Mouse (Mus musculus): ENCODE measurements around the gene Gm7358.
"Not testable (repeated sequence)": the region's sequence is repeated elsewhere in the genome, so short reads cannot be mapped to it uniquely, and the experiment has no call there.

The Gm7358 gene

DNA sequence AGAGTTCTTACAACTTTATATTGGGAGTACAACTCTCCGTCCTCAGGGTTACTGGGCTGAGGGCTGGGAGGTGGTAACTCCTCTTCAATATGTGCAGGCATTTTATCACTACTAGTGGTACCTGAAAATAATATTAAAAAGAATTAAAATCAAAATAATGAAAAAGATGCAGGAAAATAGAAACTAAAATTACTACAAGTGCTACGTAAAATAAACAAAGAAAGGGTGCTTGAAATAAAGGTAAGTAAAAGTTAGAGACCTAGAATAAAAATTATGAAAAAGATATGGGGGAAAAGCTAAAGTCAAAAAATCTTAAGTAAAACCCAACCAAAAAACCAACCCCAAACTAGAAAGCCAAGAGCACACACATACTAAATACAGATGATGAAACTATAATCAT lies at the start of gene Gm7358:
Gene Gm7358, minus strand, starts transcription at position 101 of the 400 bp plus-strand sequence.
- in situ Hi-C loops (cut with MboI; ENCODE audit: unreplicated experiment in 2 of 2): not testable (repeated sequence)

DNA sequence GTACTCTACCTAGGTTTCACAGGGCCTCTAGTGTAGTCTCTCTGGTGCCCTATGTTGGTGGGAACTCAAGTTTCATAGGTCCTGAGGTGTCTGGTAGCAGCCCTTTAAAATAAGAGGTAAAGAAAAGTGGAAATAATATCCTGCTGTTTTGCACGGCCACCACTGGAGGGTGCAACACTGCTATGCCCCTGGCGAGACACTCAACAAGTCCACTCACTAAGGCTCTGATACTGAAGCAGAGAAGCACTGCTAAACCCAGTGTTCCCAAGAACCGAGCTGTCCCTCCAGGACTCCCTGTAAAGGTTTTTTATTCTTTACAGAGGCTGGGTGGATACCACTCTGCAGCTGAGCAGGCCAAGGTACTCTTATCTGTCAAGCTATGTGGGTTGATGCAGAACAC lies 43.7 kb upstream of the Gm7358 start:
- in situ Hi-C loops (cut with MboI; ENCODE audit: unreplicated experiment in 2 of 2): not testable (repeated sequence)

DNA sequence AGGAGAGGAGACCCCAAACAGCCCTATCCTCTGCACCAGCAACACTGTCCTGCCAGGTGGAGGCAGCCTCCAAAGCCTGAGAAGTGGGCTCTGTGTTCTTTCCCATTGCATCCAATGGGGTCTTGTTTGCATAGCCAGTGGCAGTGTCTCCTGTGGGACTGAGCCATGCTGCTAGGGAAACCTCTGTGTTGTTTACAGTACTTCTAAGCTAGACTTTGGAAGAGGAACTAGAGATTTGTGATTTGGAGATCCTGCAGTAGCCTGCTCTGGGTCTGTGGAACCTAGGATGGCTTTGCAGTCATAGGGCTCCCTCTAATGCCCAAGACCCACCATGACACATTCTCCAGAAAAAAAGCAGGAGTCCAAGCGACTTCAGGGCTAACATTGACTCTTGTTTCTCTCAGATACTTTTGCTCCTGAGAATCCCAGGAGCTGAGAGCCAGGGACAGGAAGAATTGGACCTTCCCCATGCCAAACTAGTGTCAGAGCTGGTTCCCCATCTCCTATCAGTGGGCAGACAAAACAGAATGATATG lies 42.2 kb upstream of the Gm7358 start:
- in situ Hi-C loops (cut with MboI; ENCODE audit: unreplicated experiment in 2 of 2): not testable (repeated sequence)

DNA sequence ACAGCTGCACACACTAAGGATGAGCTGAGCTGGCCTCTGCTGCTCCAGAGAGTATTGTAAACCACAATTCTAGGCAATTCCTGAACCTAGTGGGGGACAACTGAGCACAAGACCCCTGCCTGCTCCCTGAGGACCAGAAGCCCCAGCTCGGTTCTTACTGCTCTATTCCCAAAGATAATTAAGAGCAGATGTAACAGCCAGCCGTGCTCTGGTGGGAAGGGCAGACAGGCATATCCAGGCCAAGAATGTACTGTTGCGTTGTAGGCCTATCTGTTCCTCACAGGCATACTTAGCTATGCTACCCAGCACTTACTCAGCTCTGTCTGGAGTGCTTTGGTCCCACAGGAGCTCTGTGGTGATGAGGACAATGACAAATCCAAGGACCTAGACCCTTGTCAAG lies 40.6 kb upstream of the Gm7358 start:
- in situ Hi-C loops (cut with MboI; ENCODE audit: unreplicated experiment in 2 of 2): not testable (repeated sequence)

DNA sequence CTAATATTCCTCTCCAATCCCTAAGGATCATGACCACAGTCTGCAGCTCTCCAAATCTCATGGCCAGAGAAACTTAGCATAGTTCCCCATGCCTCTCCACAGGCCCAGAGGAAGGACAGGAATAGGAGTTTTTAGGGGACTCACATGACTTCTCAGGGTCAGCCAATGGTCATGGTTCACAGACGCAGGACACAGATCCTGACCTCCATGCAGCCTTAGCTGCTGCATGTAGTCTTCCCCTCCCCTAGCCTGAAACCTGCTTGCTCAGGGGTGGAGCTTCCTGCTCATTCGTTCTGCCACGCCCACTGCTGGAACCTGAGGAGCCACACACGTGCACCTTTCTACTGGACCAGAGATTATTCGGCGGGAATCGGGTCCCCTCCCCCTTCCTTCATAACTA lies 34.8 kb upstream of the Gm7358 start:
- in situ Hi-C loops (cut with MboI; ENCODE audit: unreplicated experiment in 2 of 2): not testable (repeated sequence)

DNA sequence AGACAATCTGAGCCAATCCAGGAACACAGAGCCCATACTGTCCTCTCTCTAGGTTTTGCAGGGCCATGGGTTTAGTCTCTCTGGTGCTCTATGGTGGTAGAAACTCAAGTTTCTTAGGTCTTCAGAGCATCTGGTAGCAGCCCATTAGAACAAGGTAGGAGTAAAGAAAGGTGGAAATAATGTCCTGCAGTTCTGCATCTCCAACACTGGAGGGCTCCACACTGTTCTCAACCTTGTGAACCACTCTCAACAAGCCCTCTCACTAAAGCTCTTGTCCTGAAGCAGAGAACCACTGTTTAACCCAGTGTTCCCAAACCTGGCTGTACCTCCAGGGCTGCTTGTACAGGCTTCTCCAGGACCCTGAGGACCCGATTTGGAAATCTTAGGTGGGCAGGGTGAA lies 27.3 kb upstream of the Gm7358 start:
- in situ Hi-C loops (cut with MboI; ENCODE audit: unreplicated experiment in 2 of 2): not testable (repeated sequence)

DNA sequence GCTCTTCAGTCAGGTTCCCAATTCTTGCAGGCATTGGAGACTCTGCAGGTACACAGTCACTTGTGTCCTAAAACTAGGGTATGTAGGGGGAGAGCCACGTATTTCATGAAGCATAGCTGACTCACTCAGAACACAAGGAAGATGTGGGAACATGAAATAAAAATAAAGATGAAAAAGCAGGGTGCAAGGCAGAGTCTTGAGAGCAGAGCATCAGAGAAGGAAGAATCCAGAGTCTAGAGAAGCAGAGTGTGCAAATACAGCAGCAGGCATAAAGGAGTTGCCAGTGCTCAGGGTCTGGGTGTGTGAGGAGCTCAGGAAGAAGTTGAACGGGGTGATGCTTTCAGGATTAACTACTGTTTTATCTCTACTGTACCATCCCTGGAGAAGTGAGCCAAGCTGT lies 17.5 kb downstream of the Gm7358 start:
- in situ Hi-C loops (cut with MboI; ENCODE audit: unreplicated experiment in 2 of 2): not testable (repeated sequence)

DNA sequence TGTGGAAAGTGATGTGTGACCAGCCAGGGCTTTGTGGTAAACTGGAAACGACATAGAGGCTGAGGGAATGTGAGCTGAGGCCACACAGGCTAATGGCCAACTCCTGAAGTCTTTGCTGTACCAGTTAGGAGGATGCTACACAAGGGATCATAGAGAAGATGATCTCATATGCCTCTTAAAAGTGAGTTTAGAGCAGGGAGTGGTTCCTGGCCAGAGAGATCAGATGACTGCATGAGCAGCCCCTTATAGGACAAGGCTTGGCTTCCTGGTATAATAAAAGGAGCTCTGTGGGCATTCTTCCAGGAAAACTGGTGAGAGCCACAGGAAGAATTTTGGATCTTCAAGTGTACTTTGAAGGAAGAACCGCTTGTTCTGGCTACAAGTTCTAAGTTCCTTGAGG lies 22.3 kb downstream of the Gm7358 start:
- in situ Hi-C loops (cut with MboI; ENCODE audit: unreplicated experiment in 2 of 2): not testable (repeated sequence)

DNA sequence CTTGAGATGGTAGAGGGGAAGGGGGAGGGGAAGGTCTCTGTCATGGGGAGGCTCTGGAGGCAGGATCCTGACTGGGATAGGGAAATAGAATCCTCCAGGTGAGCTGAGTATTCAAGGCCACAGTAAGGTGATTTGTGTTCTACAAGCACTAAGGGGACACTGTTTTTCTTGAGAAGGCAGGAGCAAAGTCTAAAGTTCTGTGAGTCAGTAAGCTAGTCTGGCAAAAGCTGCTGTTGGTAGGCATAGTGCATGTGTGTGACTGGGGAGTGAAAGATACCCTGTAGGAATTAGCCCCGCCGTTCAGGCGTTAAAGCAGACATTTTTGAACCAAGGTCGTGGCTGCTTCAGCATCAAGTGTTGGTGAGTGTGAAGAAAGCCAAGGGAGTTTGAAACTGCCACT lies 23.2 kb downstream of the Gm7358 start:
- in situ Hi-C loops (cut with MboI; ENCODE audit: unreplicated experiment in 2 of 2): not testable (repeated sequence)

Data from v-Abl transformed pro-B cells (cell line).